Mouse (Mus musculus) CH12.LX (cell line): Measurements from ENCODE around the gene Osbp2. TPM values are rescaled to one million over a fixed set of nuclear protein-coding genes. Genes with fewer than 3 reads are reported as not detected.

Experiments used
- DNase-seq: peaks from one replicate; pipeline ENCODE4 v3.0.0-alpha.2; 2013; ENCODE audit errors: extremely low read depth
- H3K27ac ChIP-seq: 2 replicates; pipeline ENCODE4 v1.5.1; 2012; ENCODE audit warnings: low read depth, mild to moderate bottlenecking, control low read depth, moderate library complexity; ENCODE audit not compliant: insufficient read depth
- H3K27me3 ChIP-seq: replicated peaks from 2 replicates; pipeline ENCODE3; 2012; ENCODE audit warnings: inconsistent platforms
- H3K36me3 ChIP-seq, 2 experiments: replicated peaks in 1 of 2; 2 replicates each; pipeline versions ENCODE3 to v1.6.1; 2012; ENCODE audit warnings: inconsistent platforms in 1 of 2, low read length in 1 of 2, mild to moderate bottlenecking in 1 of 2, mixed read lengths in 1 of 2, moderate library complexity in 1 of 2; ENCODE audit not compliant: control insufficient read depth in 1 of 2, insufficient read depth in 1 of 2
- H3K4me1 ChIP-seq, 2 experiments: 2 replicates each; pipeline ENCODE4 v1.6.1; 2012; ENCODE audit warnings: inconsistent platforms in 1 of 2, moderate library complexity in 1 of 2; ENCODE audit not compliant: insufficient read depth in 2 of 2, control insufficient read depth in 1 of 2
- H3K4me2 ChIP-seq: 2 replicates; pipeline ENCODE4 v1.6.1; 2012; ENCODE audit warnings: low read depth, mild to moderate bottlenecking, control low read depth; ENCODE audit not compliant: poor library complexity, insufficient read depth, severe bottlenecking
- H3K4me3 ChIP-seq, 3 experiments: fragments of 150-350 bp in 1 of 3; sonication (generic) in 1 of 3; replicated peaks in 1 of 3; 2 replicates each; pipeline versions ENCODE3 to v1.5.1; 2011 to 2012; ENCODE audit warnings: low read depth in 2 of 3, low read length in 2 of 3, mild to moderate bottlenecking in 2 of 3, moderate library complexity in 2 of 3, control low read depth in 1 of 3, improper control_type of control experiment in 1 of 3, inconsistent platforms in 1 of 3, mixed read lengths in 1 of 3; ENCODE audit not compliant: poor library complexity in 1 of 3
- H3K79me2 ChIP-seq: replicated peaks from 2 replicates; pipeline ENCODE4 v1.6.1; 2012; ENCODE audit warnings: mild to moderate bottlenecking, moderate library complexity; ENCODE audit not compliant: control insufficient read depth, poor library complexity, insufficient read depth, severe bottlenecking; ENCODE audit errors: extremely low read depth
- H3K9ac ChIP-seq: 2 replicates; pipeline ENCODE4 v1.6.1; 2012; ENCODE audit warnings: low read depth, mild to moderate bottlenecking, control low read depth, moderate library complexity; ENCODE audit not compliant: insufficient read depth
- H3K9me3 ChIP-seq: replicated peaks from 2 replicates; pipeline ENCODE3; 2012; ENCODE audit warnings: low read length, inconsistent platforms, mixed read lengths
- BHLHE40 ChIP-seq: IDR thresholded peaks from 2 replicates; pipeline ENCODE4 v1.6.1; 2011; ENCODE audit warnings: mild to moderate bottlenecking, low read depth, low read length, improper control_type of control experiment
- CHD1 ChIP-seq: IDR thresholded peaks from 2 replicates; pipeline ENCODE4 v1.6.1; 2012; ENCODE audit warnings: low read depth, low read length, improper control_type of control experiment, inconsistent platforms
- CHD2 ChIP-seq: IDR thresholded peaks from 2 replicates; pipeline ENCODE4 v1.6.1; 2011; ENCODE audit warnings: low read length, improper control_type of control experiment
- CTCF ChIP-seq, 2 experiments: IDR thresholded peaks in 1 of 2; conservative IDR thresholded peaks in 1 of 2; 2 replicates each; pipeline ENCODE4 v1.5.1; 2011 to 2012; ENCODE audit warnings: low read depth in 2 of 2, low read length in 2 of 2, improper control_type of control experiment in 1 of 2, inconsistent platforms in 1 of 2, mild to moderate bottlenecking in 1 of 2, moderate library complexity in 1 of 2
- E2F4 ChIP-seq: IDR thresholded peaks from 2 replicates; pipeline ENCODE4 v1.6.1; 2011; ENCODE audit warnings: low read depth, low read length, improper control_type of control experiment; ENCODE audit not compliant: insufficient replicate concordance
- EP300 ChIP-seq: IDR thresholded peaks from 2 replicates; pipeline ENCODE4 v1.6.1; 2011; ENCODE audit warnings: low read length, improper control_type of control experiment
- ETS1 ChIP-seq: conservative IDR thresholded peaks from 2 replicates; pipeline ENCODE4 v1.6.1; 2012; ENCODE audit warnings: low read depth, mild to moderate bottlenecking, inconsistent platforms, low read length, improper control_type of control experiment, moderate library complexity
- IRF4 ChIP-seq: IDR thresholded peaks from 2 replicates; pipeline ENCODE4 v1.6.1; 2014; ENCODE audit warnings: low read depth, mild to moderate bottlenecking, inconsistent platforms, low read length, improper control_type of control experiment
- MAZ ChIP-seq: IDR thresholded peaks from 2 replicates; pipeline ENCODE4 v1.6.1; 2012; ENCODE audit warnings: low read depth, mild to moderate bottlenecking, inconsistent platforms, low read length, improper control_type of control experiment, moderate library complexity
- NELFE ChIP-seq: IDR thresholded peaks from 2 replicates; pipeline ENCODE4 v1.6.1; 2011; ENCODE audit warnings: low read depth, low read length, improper control_type of control experiment
- NRF1 ChIP-seq: IDR thresholded peaks from 2 replicates; pipeline ENCODE4 v1.6.1; 2014; ENCODE audit warnings: low read depth, mild to moderate bottlenecking, inconsistent platforms, low read length, improper control_type of control experiment, moderate library complexity
- RAD21 ChIP-seq: IDR thresholded peaks from 2 replicates; pipeline ENCODE4 v1.6.1; 2011; ENCODE audit warnings: low read depth, mild to moderate bottlenecking, low read length, improper control_type of control experiment, moderate library complexity
- RCOR1 ChIP-seq: conservative IDR thresholded peaks from 2 replicates; pipeline ENCODE4 v1.6.1; 2012; ENCODE audit warnings: low read depth, mild to moderate bottlenecking, inconsistent platforms, low read length, improper control_type of control experiment
- SMC3 ChIP-seq: IDR thresholded peaks from 2 replicates; pipeline ENCODE4 v1.6.1; 2011; ENCODE audit warnings: low read depth, low read length, improper control_type of control experiment
- TBP ChIP-seq: conservative IDR thresholded peaks from 2 replicates; pipeline ENCODE4 v1.6.1; 2011; ENCODE audit warnings: low read depth, low read length, improper control_type of control experiment
- TCF12 ChIP-seq: IDR thresholded peaks from 2 replicates; pipeline ENCODE4 v1.6.1; 2014; ENCODE audit warnings: low read depth, mild to moderate bottlenecking, inconsistent platforms, low read length, improper control_type of control experiment
- UBTF ChIP-seq: IDR thresholded peaks from 2 replicates; pipeline ENCODE4 v1.6.1; 2012; ENCODE audit warnings: low read depth, mild to moderate bottlenecking, inconsistent platforms, low read length, improper control_type of control experiment, moderate library complexity
- ZKSCAN1 ChIP-seq: IDR thresholded peaks from 2 replicates; pipeline ENCODE4 v1.6.1; 2012; ENCODE audit warnings: low read depth, inconsistent platforms, low read length, improper control_type of control experiment, borderline replicate concordance
- ZMIZ1 ChIP-seq: IDR thresholded peaks from 2 replicates; pipeline ENCODE4 v1.6.1; 2012; ENCODE audit warnings: low read depth, mild to moderate bottlenecking, inconsistent platforms, low read length, improper control_type of control experiment
- dilution Hi-C: fragments of 300-500 bp; cut with MboI; formaldehyde crosslinking; loops from 2 replicates; pipeline ENCODE4 v1.14.3; 2020; ENCODE audit warnings: low sequenced_read_pairs; ENCODE audit not compliant: extremely low pct_unique_long_range_greater_than_20kb, extremely low pct_ligation_motif_present
- in situ Hi-C: fragments of 300-500 bp; cut with MboI; formaldehyde crosslinking; loops from 3 replicates; pipeline ENCODE4 v1.14.3; 2019; ENCODE audit warnings: low sequenced_read_pairs, low pct_ligation_motif_present, low pct_unique_long_range_greater_than_20kb, mixed read lengths
- polyA plus RNA-seq: library from polyadenylated mRNA; unstranded; fragments of >175 nt; gene quantifications from 2 replicates; pipeline ENCODE4 v1.2.1, GENCODE M21; 2012; ENCODE audit warnings: low read depth; ENCODE audit not compliant: insufficient read length
- total RNA-seq, 2 experiments: library from RNA; depleted of rRNA; stranded (reverse); fragments of 300-350 nt in 1 of 2; fragments of >200 nt in 1 of 2; gene quantifications; 2 replicates each; pipeline ENCODE4 v1.2.3; 2012 to 2014

Osbp2 gene
- total and polyA plus RNA-seq, 3 experiments: not detected

GRCm38 (mm10) chr11:3850315-3850614 is 13.4 kb downstream of the Osbp2 start:
- Histone ChIP-seq H3K79me2 (no peaks in the 10 kb centered on the region), H3K9me3 (peaks cover 8% of the 10 kb centered on the region), H3K9ac (no peak overlapping the region), H3K27ac (no peak overlapping the region), H3K4me2 (no peak overlapping the region), H3K4me1 (no peaks in the 10 kb centered on the region), H3K27me3 (peaks cover 11% of the 10 kb centered on the region), H3K4me3 (no peak overlapping the region), H3K36me3 (no peaks in the 10 kb centered on the region)
- dilution Hi-C loops (no loop called here), in situ Hi-C loops (no loop called here)
- no peak for DNase-seq
- TF ChIP-seq ZKSCAN1 (no peak), EP300 (no peak), NRF1 (no peak), ZMIZ1 (no peak), SMC3 (no peak), NELFE (no peak)

GRCm38 (mm10) chr11:3849469-3850314 is 14.0 kb downstream of the Osbp2 start:
- no peak for DNase-seq
- no peak overlapping the region for H3K4me3 ChIP-seq
- H3K79me2 ChIP-seq: no peaks in the 10 kb centered on the region
- H3K4me2 ChIP-seq: no peak overlapping the region
- no peak for TF ChIP-seq TBP
- no peak for TF ChIP-seq RAD21
- no peak for TF ChIP-seq TCF12
- no peak for TF ChIP-seq E2F4
- TF ChIP-seq CTCF (conservative IDR thresholded peaks at IDR 0.05 in 1 of 2, IDR thresholded peaks at IDR 0.05 in 1 of 2; ENCODE audit: low read depth in 2 of 2, low read length in 2 of 2): no peak
- TF ChIP-seq CHD1: no peak
- no peak for TF ChIP-seq ETS1
- TF ChIP-seq EP300: no peak
- no peak for TF ChIP-seq IRF4
- H3K27me3 ChIP-seq: peaks cover 11% of the 10 kb centered on the region
- H3K9me3 ChIP-seq: peaks cover 5% of the 10 kb centered on the region
- H3K36me3 ChIP-seq: no peaks in the 10 kb centered on the region
- no peak overlapping the region for H3K27ac ChIP-seq
- in situ Hi-C loops: no loop called here
- H3K9ac ChIP-seq: no peak overlapping the region
- no peaks in the 10 kb centered on the region for H3K4me1 ChIP-seq
- dilution Hi-C loops: no loop called here

GRCm38 (mm10) chr11:3846351-3846750 is 17.4 kb downstream of the Osbp2 start:
- Histone ChIP-seq H3K27me3 (peaks cover 11% of the 10 kb centered on the region), H3K4me1 (no peaks in the 10 kb centered on the region), H3K4me3 (no peak overlapping the region), H3K79me2 (no peaks in the 10 kb centered on the region), H3K9me3 (no peaks in the 10 kb centered on the region), H3K9ac (no peak overlapping the region), H3K36me3 (no peaks in the 10 kb centered on the region), H3K4me2 (no peak overlapping the region), H3K27ac (no peak overlapping the region)
- TF ChIP-seq RAD21 (no peak), ZKSCAN1 (no peak), RCOR1 (no peak), SMC3 (no peak), BHLHE40 (no peak), ETS1 (no peak), MAZ (no peak), UBTF (no peak), CHD2 (no peak)
- DNase-seq: no peak
- in situ Hi-C loops: no loop called here
- dilution Hi-C loops: no loop called here
